Mouse (Mus musculus) splenic B cell, adult 2 months (primary cell): ENCODE data around the gene 4933428G20Rik.

ENCODE experiments used
- DNase-seq: peaks from one replicate; pipeline ENCODE4 v3.0.0-alpha.2; 2011; ENCODE audit warnings: low read depth, low spot score
- H3K27me3 ChIP-seq: 2 replicates; pipeline ENCODE4 v1.6.1; 2012; ENCODE audit warnings: mild to moderate bottlenecking, low read length, moderate library complexity, mixed read lengths; ENCODE audit not compliant: control insufficient read depth, poor library complexity, insufficient read depth, severe bottlenecking
- H3K36me3 ChIP-seq: 2 replicates; pipeline ENCODE4 v1.6.1; 2012; ENCODE audit warnings: mild to moderate bottlenecking, low read length, moderate library complexity, mixed read lengths; ENCODE audit not compliant: control insufficient read depth, poor library complexity, insufficient read depth, severe bottlenecking

4933428G20Rik gene

GRCm38 (mm10) chr11:97445999-97446511, 54.1 kb downstream of the 4933428G20Rik start:
- no peak for DNase-seq
- Histone ChIP-seq H3K27me3 (no peaks in the 10 kb centered on the region), H3K36me3 (no peaks in the 10 kb centered on the region)

GRCm38 (mm10) chr11:97445596-97445995, 54.5 kb downstream of the 4933428G20Rik start:
- Histone ChIP-seq H3K27me3 (no peaks in the 10 kb centered on the region), H3K36me3 (no peaks in the 10 kb centered on the region)
- DNase-seq: no peak

GRCm38 (mm10) chr11:97442891-97443675, 57.1 kb downstream of the 4933428G20Rik start:
- DNase-seq: no peak
- Histone ChIP-seq H3K27me3 (no peaks in the 10 kb centered on the region), H3K36me3 (no peaks in the 10 kb centered on the region)

- no peaks in the 10 kb centered on the region for H3K36me3 ChIP-seq
- no peaks in the 10 kb centered on the region for H3K27me3 ChIP-seq
- no peak for DNase-seq
Observed at GRCm38 (mm10) chr11:97441658-97442125, 58.4 kb downstream of the 4933428G20Rik start.

GRCm38 (mm10) chr11:97441036-97441657, 59.0 kb downstream of the 4933428G20Rik start:
- no peaks in the 10 kb centered on the region for H3K36me3 ChIP-seq
- no peaks in the 10 kb centered on the region for H3K27me3 ChIP-seq
- no peak for DNase-seq
